Mouse (Mus musculus): ENCODE data around the gene Ppp1r18. TPM values are rescaled to one million over a fixed set of nuclear protein-coding genes. Genes with fewer than 3 reads are reported as not detected.

Gene Ppp1r18
- polyA plus RNA-seq, 1 experiment, result 53.9 TPM

- WGBS, result under 1% methylated on average over 83 of the region's 83 CpGs
Observed at GRCm38 (mm10) chr17:35916297-35917142, 51.1 kb downstream of the Ppp1r18 start, which contains the start of the genes Mrps18b and Ppp1r10. Gene Mrps18b (minus strand): TSS chr17:35916389. Gene Ppp1r10 (plus strand): TSS chr17:35916434.

GRCm38 (mm10) chr17:35917143-35917462 is 51.7 kb downstream of the Ppp1r18 start:
- TF ChIP-seq CTCF (IDR thresholded peaks at IDR 0.05; ENCODE audit: insufficient read depth, low read length) (no peak), POLR2A (IDR thresholded peaks at IDR 0.05; ENCODE audit: borderline replicate concordance, extremely low read depth, low read depth, low read length) (peak; percentile 69; the same call in 1 of the 2 replicates)
- Histone ChIP-seq H3K4me1 (ENCODE audit: control insufficient read depth, insufficient read depth, low read length) (peaks cover 23% of the 10 kb centered on the region), H3K4me3 (replicated peaks; ENCODE audit: extremely low read depth, low read depth, low read length) (peak overlapping the region; percentile 99)
- under 1% methylated on average over 8 of the region's 8 CpGs for WGBS
- no peak for DNase-seq

More at GRCm38 (mm10) chr17:35916297-35917142, 51.1 kb downstream of the Ppp1r18 start, which contains the start of the genes Mrps18b and Ppp1r10:
- TF ChIP-seq CTCF (IDR thresholded peaks at IDR 0.05; ENCODE audit: insufficient read depth, low read length) (0 out of 2 replicates have a peak, but pooled peaks have one; percentile 29), POLR2A (IDR thresholded peaks at IDR 0.05; ENCODE audit: borderline replicate concordance, extremely low read depth, low read depth, low read length) (peak; percentile 100)
- Histone ChIP-seq H3K4me1 (ENCODE audit: control insufficient read depth, insufficient read depth, low read length) (peaks cover 23% of the 10 kb centered on the region), H3K4me3 (replicated peaks; ENCODE audit: extremely low read depth, low read depth, low read length) (peak within 1 kb of the TSS; percentile 99)
- DNase-seq, result peak; percentile 98

GRCm38 (mm10) chr17:35917463-35918251 is 52.3 kb downstream of the Ppp1r18 start:
- Histone ChIP-seq H3K4me3 (replicated peaks; ENCODE audit: extremely low read depth, low read depth, low read length) (peak overlapping the region; percentile 99), H3K4me1 (ENCODE audit: control insufficient read depth, insufficient read depth, low read length) (peaks cover 27% of the 10 kb centered on the region)
- under 1% methylated on average over 13 of the region's 13 CpGs for WGBS
- peak; percentile 51 for DNase-seq
- TF ChIP-seq CTCF (IDR thresholded peaks at IDR 0.05; ENCODE audit: insufficient read depth, low read length) (no peak), POLR2A (IDR thresholded peaks at IDR 0.05; ENCODE audit: borderline replicate concordance, extremely low read depth, low read depth, low read length) (peak; percentile 84; the same call in 1 of the 2 replicates)

GRCm38 (mm10) chr17:35918276-35919059 is 53.1 kb downstream of the Ppp1r18 start:
- DNase-seq, result peak; percentile 52
- under 1% methylated on average over 11 of the region's 11 CpGs for WGBS
- H3K4me3 ChIP-seq (replicated peaks; ENCODE audit: extremely low read depth, low read depth, low read length), result peak overlapping the region; percentile 99
- TF ChIP-seq POLR2A (IDR thresholded peaks at IDR 0.05; ENCODE audit: borderline replicate concordance, extremely low read depth, low read depth, low read length) (peak; percentile 52; the same call in 1 of the 2 replicates), CTCF (IDR thresholded peaks at IDR 0.05; ENCODE audit: insufficient read depth, low read length) (no peak)
- H3K4me1 ChIP-seq (ENCODE audit: control insufficient read depth, insufficient read depth, low read length), result peaks cover 27% of the 10 kb centered on the region

GRCm38 (mm10) chr17:35919060-35919715 is 53.8 kb downstream of the Ppp1r18 start:
- 4% methylated on average over 7 of the region's 7 CpGs for WGBS
- TF ChIP-seq CTCF (IDR thresholded peaks at IDR 0.05; ENCODE audit: insufficient read depth, low read length) (no peak), POLR2A (IDR thresholded peaks at IDR 0.05; ENCODE audit: borderline replicate concordance, extremely low read depth, low read depth, low read length) (peak; percentile 72)
- Histone ChIP-seq H3K4me1 (ENCODE audit: control insufficient read depth, insufficient read depth, low read length) (peaks cover 27% of the 10 kb centered on the region), H3K4me3 (replicated peaks; ENCODE audit: extremely low read depth, low read depth, low read length) (peak overlapping the region; percentile 99)
- DNase-seq, result peak; percentile 87

GRCm38 (mm10) chr17:35919864-35920301 is 54.5 kb downstream of the Ppp1r18 start:
- TF ChIP-seq POLR2A (IDR thresholded peaks at IDR 0.05; ENCODE audit: borderline replicate concordance, extremely low read depth, low read depth, low read length) (peak; percentile 32; the same call in 1 of the 2 replicates), CTCF (IDR thresholded peaks at IDR 0.05; ENCODE audit: insufficient read depth, low read length) (no peak)
- WGBS, result 27% methylated on average over 6 of the region's 6 CpGs
- H3K4me3 ChIP-seq (replicated peaks; ENCODE audit: extremely low read depth, low read depth, low read length), result no peak overlapping the region
- DNase-seq, result no peak
- H3K4me1 ChIP-seq (ENCODE audit: control insufficient read depth, insufficient read depth, low read length), result peaks cover 27% of the 10 kb centered on the region

- Histone ChIP-seq H3K4me3 (replicated peaks; ENCODE audit: extremely low read depth, low read depth, low read length) (no peak overlapping the region), H3K4me1 (ENCODE audit: control insufficient read depth, insufficient read depth, low read length) (peaks cover 27% of the 10 kb centered on the region)
- WGBS, result 28% methylated on average over 1 of the region's 1 CpGs
- TF ChIP-seq POLR2A (IDR thresholded peaks at IDR 0.05; ENCODE audit: borderline replicate concordance, extremely low read depth, low read depth, low read length) (no peak), CTCF (IDR thresholded peaks at IDR 0.05; ENCODE audit: insufficient read depth, low read length) (no peak)
- DNase-seq, result no peak
Observed at GRCm38 (mm10) chr17:35920384-35920783, 55.0 kb downstream of the Ppp1r18 start.

- DNase-seq, result no peak
- Histone ChIP-seq H3K4me1 (ENCODE audit: control insufficient read depth, insufficient read depth, low read length) (peaks cover 24% of the 10 kb centered on the region), H3K4me3 (replicated peaks; ENCODE audit: extremely low read depth, low read depth, low read length) (no peak overlapping the region)
- 57% methylated on average over 5 of the region's 5 CpGs for WGBS
- TF ChIP-seq CTCF (IDR thresholded peaks at IDR 0.05; ENCODE audit: insufficient read depth, low read length) (no peak), POLR2A (IDR thresholded peaks at IDR 0.05; ENCODE audit: borderline replicate concordance, extremely low read depth, low read depth, low read length) (no peak)
Observed at GRCm38 (mm10) chr17:35920862-35921562, 55.6 kb downstream of the Ppp1r18 start.

Data from lung, adult 2 months (tissue).